Mouse (Mus musculus) forebrain, embryonic 10.5 days (tissue): ENCODE measurements around the gene Skor1. TPM values are rescaled to one million over a fixed set of nuclear protein-coding genes. Genes with fewer than 3 reads are reported as not detected.

Experiments
- DNase-seq: peaks from one replicate; pipeline ENCODE4 v3.0.0-alpha.2; 2017; ENCODE audit warnings: low spot score; ENCODE audit errors: extremely low spot score
- H3K27ac ChIP-seq: fragments of 300-500 bp; sonication (generic); 2 replicates; pipeline ENCODE4 v1.5.1; 2016; ENCODE audit warnings: mild to moderate bottlenecking
- H3K27me3 ChIP-seq: fragments of 300-500 bp; sonication (generic); 2 replicates; pipeline ENCODE4 v1.6.1; 2016; ENCODE audit warnings: mild to moderate bottlenecking; ENCODE audit not compliant: poor library complexity, severe bottlenecking
- H3K36me3 ChIP-seq: fragments of 300-500 bp; sonication (generic); replicated peaks from 2 replicates; pipeline ENCODE4 v1.6.1; 2016; ENCODE audit warnings: mild to moderate bottlenecking, moderate library complexity
- H3K4me1 ChIP-seq: fragments of 300-500 bp; sonication (generic); 2 replicates; pipeline ENCODE4 v1.6.1; 2016
- H3K4me3 ChIP-seq: fragments of 300-500 bp; sonication (generic); 2 replicates; pipeline ENCODE4 v1.5.1; 2016; ENCODE audit warnings: mild to moderate bottlenecking, moderate library complexity
- H3K9me3 ChIP-seq: fragments of 300-500 bp; sonication (generic); 2 replicates; pipeline ENCODE4 v1.6.1; 2016; ENCODE audit warnings: mild to moderate bottlenecking, moderate library complexity
- WGBS: fragments of 180-500 bp; shearing (Covaris S2); methylation state at CpG from one replicate; pipeline ENCODE4 v1.1.7; 2016; 5-methylcytosine and 5-hydroxymethylcytosine counted together
- polyA plus RNA-seq: library from polyadenylated mRNA; unstranded; fragments of >200 nt; fragmentation: Nextera tagmentation; extraction: Ambion mirVana; gene quantifications from 2 replicates; pipeline ENCODE4 v1.2.1, GENCODE M21; 2016

Skor1 gene
- 0.05 TPM in 1 of 2 replicates, not detected in the other for polyA plus RNA-seq

GRCm38 (mm10) chr9:63148410-63149371 lies at the start of gene Skor1:
Gene Skor1, minus strand, starts transcription at chr9:63148961.
- WGBS: under 1% methylated on average over 90 of the region's 108 CpGs
- no peak for DNase-seq
- peak within 1 kb of the TSS; percentile 56 for H3K4me3 ChIP-seq
- H3K27ac ChIP-seq: no peak within 1 kb of the TSS
- peaks cover 70% of the 10 kb centered on the region for H3K4me1 ChIP-seq
- peaks cover 6% of the 10 kb centered on the region for H3K9me3 ChIP-seq
- no peaks in the 10 kb centered on the region for H3K36me3 ChIP-seq
- H3K27me3 ChIP-seq: peaks cover 100% of the 10 kb centered on the region

- Histone ChIP-seq H3K4me3 (peak overlapping the region; percentile 22), H3K27ac (peak overlapping the region; percentile 69), H3K27me3 (peaks cover 47% of the 10 kb centered on the region), H3K9me3 (peaks cover 5% of the 10 kb centered on the region; the same call in 1 of the 2 replicates), H3K4me1 (peaks cover 62% of the 10 kb centered on the region), H3K36me3 (peaks cover 19% of the 10 kb centered on the region)
- 9% methylated on average over 8 of the region's 8 CpGs for WGBS
- no peak for DNase-seq
Observed at GRCm38 (mm10) chr9:63197252-63197651, 48.5 kb upstream of the Skor1 start.

GRCm38 (mm10) chr9:63196114-63196682 lies 47.4 kb upstream of the Skor1 start:
- H3K4me1 ChIP-seq: peaks cover 62% of the 10 kb centered on the region
- H3K4me3 ChIP-seq: no peak overlapping the region
- H3K9me3 ChIP-seq: no peaks in the 10 kb centered on the region
- H3K27ac ChIP-seq: peak overlapping the region; percentile 58
- peaks cover 10% of the 10 kb centered on the region for H3K36me3 ChIP-seq
- H3K27me3 ChIP-seq: peaks cover 56% of the 10 kb centered on the region
- no peak for DNase-seq
- 37% methylated on average over 8 of the region's 8 CpGs for WGBS

DNA sequence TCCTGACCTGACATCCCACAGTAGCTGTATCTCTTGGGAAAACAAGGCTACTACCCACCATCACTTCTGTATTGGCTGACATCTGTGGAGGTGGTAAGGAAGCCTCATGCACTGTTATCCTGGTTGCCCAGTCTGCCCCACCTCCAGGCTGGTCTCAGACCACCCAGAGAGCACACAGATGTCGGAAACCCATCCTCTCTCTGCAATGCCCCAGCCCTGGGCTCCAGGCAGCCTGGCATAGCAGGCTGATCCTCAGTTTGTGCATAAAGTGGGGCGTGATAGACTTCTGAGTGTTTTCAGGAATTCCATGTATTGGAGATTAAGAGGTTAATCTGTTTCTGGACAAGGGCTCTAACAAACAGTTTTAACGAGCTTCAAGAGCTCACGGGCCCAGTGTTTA lies 46.8 kb upstream of the Skor1 start:
- 15% methylated on average over 4 of the region's 4 CpGs for WGBS

DNA sequence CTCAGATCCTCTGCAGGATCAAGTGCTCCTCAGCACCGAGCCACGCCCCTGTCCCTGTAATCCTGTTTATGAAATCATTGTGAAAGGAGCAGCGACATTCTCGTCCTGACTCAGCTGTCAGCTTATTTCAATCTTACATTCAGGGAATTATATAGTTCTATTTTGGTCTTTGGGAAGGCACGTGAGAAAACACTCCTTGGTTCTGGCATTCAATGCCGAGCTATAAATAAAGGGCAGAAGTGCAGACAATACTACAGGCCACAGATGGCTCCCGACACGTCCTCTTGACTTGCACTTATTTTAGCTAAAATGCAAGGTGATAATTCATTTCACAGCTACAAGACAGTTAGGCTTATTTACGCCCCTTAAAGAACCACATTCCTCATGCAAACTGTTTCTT lies 46.0 kb upstream of the Skor1 start:
- Histone ChIP-seq H3K36me3 (peaks cover 18% of the 10 kb centered on the region), H3K4me3 (no peak overlapping the region), H3K27ac (no peak overlapping the region), H3K27me3 (peaks cover 66% of the 10 kb centered on the region), H3K9me3 (no peaks in the 10 kb centered on the region), H3K4me1 (peaks cover 62% of the 10 kb centered on the region)
- DNase-seq: no peak
- WGBS: 78% methylated on average over 9 of the region's 9 CpGs

More for the DNA sequence above, 46.8 kb upstream of the Skor1 start:
- Histone ChIP-seq H3K27me3 (peaks cover 58% of the 10 kb centered on the region), H3K4me3 (no peak overlapping the region), H3K9me3 (no peaks in the 10 kb centered on the region), H3K27ac (0 out of 2 replicates have a peak overlapping the region, but pooled peaks have one; percentile 56), H3K36me3 (peaks cover 11% of the 10 kb centered on the region), H3K4me1 (peaks cover 62% of the 10 kb centered on the region)
- DNase-seq: no peak

DNA sequence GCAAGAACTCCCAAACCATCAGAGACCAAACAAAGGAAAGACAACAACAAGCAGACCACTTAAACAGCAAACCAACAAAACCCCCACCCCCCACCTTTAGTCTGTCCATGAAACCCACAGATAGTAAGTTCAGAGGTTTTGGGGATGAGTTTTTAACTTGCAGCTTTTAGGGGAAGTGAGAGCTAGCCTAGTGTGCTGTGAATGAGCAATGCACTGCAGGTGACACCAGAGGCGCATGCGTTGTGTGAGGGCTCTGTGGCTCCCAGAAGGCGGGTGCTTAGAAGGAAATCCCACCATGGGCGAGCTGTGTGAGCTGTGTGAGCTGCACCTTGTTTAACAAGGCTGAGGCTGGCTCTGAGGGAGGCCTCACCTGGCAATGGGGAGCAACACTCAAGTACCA lies 44.0 kb upstream of the Skor1 start:
- Histone ChIP-seq H3K4me1 (peaks cover 62% of the 10 kb centered on the region), H3K27ac (no peak overlapping the region), H3K4me3 (no peak overlapping the region), H3K36me3 (peaks cover 21% of the 10 kb centered on the region), H3K27me3 (peaks cover 81% of the 10 kb centered on the region), H3K9me3 (no peaks in the 10 kb centered on the region)
- whole genome bisulfite sequencing: 63% methylated on average over 4 of the region's 4 CpGs
- DNase-seq: no peak

DNA sequence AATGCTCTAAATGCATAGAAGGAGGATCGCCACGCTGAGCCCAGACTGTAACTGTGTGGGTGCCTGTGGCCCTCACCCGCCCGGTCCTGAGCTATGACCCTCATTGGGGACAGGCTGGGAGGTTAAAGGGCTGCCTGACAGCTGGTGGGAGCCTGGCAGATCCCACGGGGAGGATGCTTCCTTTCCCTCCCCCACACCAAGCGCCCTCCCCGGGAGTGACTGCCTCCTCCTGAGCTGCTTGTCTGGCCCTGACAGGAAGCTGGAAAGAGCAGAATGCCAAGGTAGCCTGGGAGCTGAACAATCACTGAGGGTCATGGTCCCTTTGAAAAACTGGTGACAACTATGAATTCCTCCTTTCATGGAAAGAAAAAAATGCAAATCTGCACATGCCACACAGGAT lies 38.5 kb upstream of the Skor1 start:
- Histone ChIP-seq H3K9me3 (no peaks in the 10 kb centered on the region), H3K36me3 (peaks cover 22% of the 10 kb centered on the region), H3K27ac (no peak overlapping the region), H3K27me3 (peaks cover 94% of the 10 kb centered on the region), H3K4me3 (no peak overlapping the region), H3K4me1 (peaks cover 49% of the 10 kb centered on the region)
- 22% methylated on average over 7 of the region's 7 CpGs for WGBS
- DNase-seq: no peak

- no peak for DNase-seq
- no peak overlapping the region for H3K27ac ChIP-seq
- no peak overlapping the region for H3K4me3 ChIP-seq
- no peaks in the 10 kb centered on the region for H3K9me3 ChIP-seq
- H3K4me1 ChIP-seq: peaks cover 70% of the 10 kb centered on the region
- peaks cover 15% of the 10 kb centered on the region for H3K36me3 ChIP-seq
- WGBS: 86% methylated on average over 7 of the region's 7 CpGs
- H3K27me3 ChIP-seq: peaks cover 92% of the 10 kb centered on the region
Observed at GRCm38 (mm10) chr9:63185249-63185648, 36.5 kb upstream of the Skor1 start.

DNA sequence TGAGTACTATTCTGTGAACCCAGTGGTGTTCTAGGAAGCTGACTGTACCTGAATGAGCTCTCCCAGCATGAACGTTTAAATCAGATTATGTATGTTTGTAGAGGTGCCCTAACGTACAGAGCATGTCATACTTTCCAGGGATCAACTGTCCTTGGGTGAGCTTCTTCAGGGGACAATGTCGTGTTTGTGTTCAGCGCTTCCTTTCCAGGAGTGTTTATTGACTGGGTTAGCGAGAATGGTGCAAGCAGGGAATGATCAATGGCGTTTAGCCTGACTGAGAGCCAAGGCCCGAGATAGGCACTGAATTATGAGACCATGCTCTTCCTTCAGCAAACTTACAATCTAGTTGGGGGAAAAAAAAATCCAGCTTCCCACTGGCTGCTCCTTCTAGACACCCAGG lies 35.1 kb upstream of the Skor1 start:
- 0 out of 2 replicates have a peak overlapping the region, but pooled peaks have one; percentile 31 for H3K27ac ChIP-seq
- H3K9me3 ChIP-seq: no peaks in the 10 kb centered on the region
- peaks cover 70% of the 10 kb centered on the region for H3K4me1 ChIP-seq
- 61% methylated on average over 7 of the region's 7 CpGs for WGBS
- peaks cover 92% of the 10 kb centered on the region for H3K27me3 ChIP-seq
- DNase-seq: no peak
- peaks cover 20% of the 10 kb centered on the region for H3K36me3 ChIP-seq
- no peak overlapping the region for H3K4me3 ChIP-seq

- WGBS: 5% methylated on average over 14 of the region's 14 CpGs
- H3K9me3 ChIP-seq: no peaks in the 10 kb centered on the region
- peaks cover 55% of the 10 kb centered on the region for H3K4me1 ChIP-seq
- peaks cover 20% of the 10 kb centered on the region for H3K36me3 ChIP-seq
- peaks cover 92% of the 10 kb centered on the region for H3K27me3 ChIP-seq
- DNase-seq: peak; percentile 75
- peak overlapping the region; percentile 78 for H3K27ac ChIP-seq
- H3K4me3 ChIP-seq: peak overlapping the region; percentile 24
Observed at GRCm38 (mm10) chr9:63182306-63182960, 33.7 kb upstream of the Skor1 start.

GRCm38 (mm10) chr9:63181337-63182178 lies 32.8 kb upstream of the Skor1 start:
- Histone ChIP-seq H3K4me3 (peak overlapping the region; percentile 13; the same call in 1 of the 2 replicates), H3K36me3 (peaks cover 23% of the 10 kb centered on the region), H3K27ac (peak overlapping the region; percentile 78), H3K9me3 (no peaks in the 10 kb centered on the region), H3K27me3 (peaks cover 92% of the 10 kb centered on the region), H3K4me1 (peaks cover 52% of the 10 kb centered on the region)
- peak; percentile 47 for DNase-seq
- 14% methylated on average over 11 of the region's 11 CpGs for WGBS

DNA sequence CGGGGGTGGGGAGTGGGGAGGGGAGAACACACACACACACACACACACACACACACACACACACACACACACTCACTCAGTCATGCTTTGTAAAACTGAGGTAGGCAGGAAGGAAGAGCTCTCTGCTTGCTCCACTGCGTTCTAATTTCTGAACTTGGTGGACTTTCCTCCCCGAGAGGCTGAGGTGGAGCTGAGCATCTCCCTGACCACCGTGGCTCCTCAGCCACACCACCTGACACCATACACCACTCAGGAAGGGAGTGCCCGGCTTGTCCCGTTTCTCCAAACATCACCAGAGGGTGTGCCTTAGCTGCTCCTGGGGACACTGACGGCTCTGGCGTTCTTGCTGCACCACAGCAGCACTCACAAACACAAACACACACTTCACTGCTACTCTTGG lies 29.5 kb upstream of the Skor1 start:
- H3K4me3 ChIP-seq: no peak overlapping the region
- H3K27me3 ChIP-seq: peaks cover 92% of the 10 kb centered on the region
- no peak overlapping the region for H3K27ac ChIP-seq
- 92% methylated on average over 8 of the region's 8 CpGs for WGBS
- H3K36me3 ChIP-seq: peaks cover 15% of the 10 kb centered on the region
- H3K4me1 ChIP-seq: peaks cover 45% of the 10 kb centered on the region
- no peak for DNase-seq
- H3K9me3 ChIP-seq: no peaks in the 10 kb centered on the region
